Mouse (Mus musculus): Measurements from ENCODE around the gene Rapgefl1. TPM values are rescaled to one million over a fixed set of nuclear protein-coding genes. Genes with fewer than 3 reads are reported as not detected.

Gene Rapgefl1
- 31.4 and 41.8 TPM in 2 replicates for polyA plus RNA-seq (2012; rRNA removed)
- 8.8 and 8.9 TPM in 2 replicates for polyA plus RNA-seq (2014; fragmentation: Nextera tagmentation; extraction: Ambion mirVana)

DNA sequence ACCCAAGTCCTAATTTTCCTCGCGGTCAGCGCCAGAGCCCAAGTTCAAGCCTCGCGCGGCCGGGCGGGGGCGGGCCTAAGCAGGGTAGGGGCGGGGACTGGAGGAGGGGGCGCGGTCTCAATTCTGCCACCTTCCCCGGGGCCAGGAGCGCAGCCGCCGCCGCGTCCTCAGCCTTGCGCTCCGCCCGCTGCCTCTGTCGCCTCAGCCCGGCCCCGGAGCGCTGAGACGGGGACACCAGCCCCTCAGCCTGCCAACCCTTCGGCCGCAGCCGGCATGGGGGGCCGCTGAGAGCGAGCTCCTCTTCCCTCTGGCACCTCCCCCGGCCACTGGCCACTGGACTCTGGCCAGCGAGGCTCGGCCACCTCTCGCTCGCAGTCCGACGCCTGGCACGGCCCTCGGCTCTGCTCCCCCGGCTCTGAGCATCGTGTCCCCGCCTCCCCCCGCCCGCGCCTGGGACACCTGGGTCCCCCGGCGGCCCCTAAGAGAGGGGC lies at the start of gene Rapgefl1:
Gene Rapgefl1 (plus strand): TSS at position 135 of the 491 bp plus-strand sequence.
- no peak within 1 kb of the TSS; the same call in 1 of the 2 replicates for H3K27ac ChIP-seq (replicated peaks; ENCODE audit: low read depth, low read length)
- peak within 1 kb of the TSS; percentile 77 for H3K9ac ChIP-seq (ENCODE audit: low read depth, low read length, severe bottlenecking)
- H3K9me3 ChIP-seq (ENCODE audit: control insufficient read depth, low read length): no peaks in the 10 kb centered on the region
- H3K4me2 ChIP-seq (replicated peaks; ENCODE audit: low read depth, low read length, severe bottlenecking): peak within 1 kb of the TSS; percentile 95
- peak; percentile 78 for DNase-seq (ENCODE audit: low spot score)
- peak within 1 kb of the TSS; percentile 81 for H3K4me3 ChIP-seq (replicated peaks; ENCODE audit: low read length)
- ATAC-seq (ENCODE audit: low FRiP score, low read depth): peak; percentile 90
- no peak for TF ChIP-seq POLR2A (IDR thresholded peaks at IDR 0.05; ENCODE audit: borderline replicate concordance, extremely low read depth, insufficient read depth, insufficient read length)
- peaks cover 4% of the 10 kb centered on the region for H3K4me1 ChIP-seq (ENCODE audit: control insufficient read depth, insufficient read depth, low read length)
- H3K36me3 ChIP-seq (ENCODE audit: control insufficient read depth, insufficient read depth, low read length): peaks cover 33% of the 10 kb centered on the region
- no peaks in the 10 kb centered on the region for H3K27me3 ChIP-seq (ENCODE audit: control insufficient read depth, insufficient read depth, low read length)
- WGBS: 0% methylated on average over 20 of the region's 48 CpGs

DNA sequence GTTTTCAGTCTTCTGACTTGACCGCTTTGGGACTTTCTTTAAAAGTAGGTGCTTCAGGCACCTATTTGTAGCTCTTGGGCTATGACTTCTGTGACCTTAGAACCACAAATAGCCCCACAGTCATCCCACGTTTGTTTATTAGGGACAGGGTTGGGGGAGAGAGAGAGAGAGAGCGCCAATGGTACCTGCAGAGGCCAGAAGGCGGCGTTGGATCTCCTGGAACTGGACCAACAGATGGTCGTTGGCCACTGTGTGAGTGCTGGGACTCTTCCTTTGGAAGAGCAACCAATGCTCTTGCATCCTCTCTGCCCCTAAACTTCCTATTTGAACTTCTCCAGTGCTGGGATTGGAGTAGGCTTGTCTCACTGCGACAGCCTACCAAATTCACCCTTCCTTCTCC lies 49.4 kb upstream of the Rapgefl1 start:
- H3K9me3 ChIP-seq (ENCODE audit: control insufficient read depth, low read length): no peaks in the 10 kb centered on the region

DNA sequence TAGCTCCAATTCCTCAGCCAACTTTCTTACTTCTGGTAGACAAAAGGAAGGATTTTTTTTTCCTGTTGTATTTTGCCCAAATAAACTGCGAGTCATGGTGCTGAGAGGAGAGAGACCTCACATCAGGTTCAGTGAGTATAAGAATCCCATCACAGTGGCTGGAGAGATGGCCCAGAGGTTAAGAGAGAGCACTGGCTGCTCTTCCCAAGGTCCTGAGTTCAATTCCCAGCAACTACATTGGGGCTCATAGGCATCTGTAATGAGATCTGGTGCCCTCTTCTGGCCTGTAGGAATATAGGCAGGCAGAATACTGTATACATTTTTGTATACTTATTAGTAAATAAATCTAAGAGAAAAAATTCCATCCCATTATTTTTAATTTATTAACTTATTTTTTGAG lies 48.9 kb upstream of the Rapgefl1 start:
- no peaks in the 10 kb centered on the region for H3K9me3 ChIP-seq (ENCODE audit: control insufficient read depth, low read length)
- H3K36me3 ChIP-seq (ENCODE audit: control insufficient read depth, insufficient read depth, low read length): no peaks in the 10 kb centered on the region
- no peak overlapping the region for H3K4me2 ChIP-seq (replicated peaks; ENCODE audit: low read depth, low read length, severe bottlenecking)
- ATAC-seq (ENCODE audit: low FRiP score, low read depth) (no peak), DNase-seq (ENCODE audit: low spot score) (no peak)
- H3K4me3 ChIP-seq (replicated peaks; ENCODE audit: low read length): no peak overlapping the region
- no peak for TF ChIP-seq POLR2A (IDR thresholded peaks at IDR 0.05; ENCODE audit: borderline replicate concordance, extremely low read depth, insufficient read depth, insufficient read length)
- H3K27me3 ChIP-seq (ENCODE audit: control insufficient read depth, insufficient read depth, low read length): no peaks in the 10 kb centered on the region
- no peak overlapping the region for H3K27ac ChIP-seq (replicated peaks; ENCODE audit: low read depth, low read length)
- 92% methylated on average over 1 of the region's 1 CpGs for WGBS
- no peak overlapping the region for H3K9ac ChIP-seq (ENCODE audit: low read depth, low read length, severe bottlenecking)
- peaks cover 45% of the 10 kb centered on the region for H3K4me1 ChIP-seq (ENCODE audit: control insufficient read depth, insufficient read depth, low read length)

More for the DNA sequence above, 49.4 kb upstream of the Rapgefl1 start:
- DNase-seq (ENCODE audit: low spot score): no peak
- Histone ChIP-seq H3K27ac (replicated peaks; ENCODE audit: low read depth, low read length) (no peak overlapping the region), H3K27me3 (ENCODE audit: control insufficient read depth, insufficient read depth, low read length) (no peaks in the 10 kb centered on the region), H3K4me3 (replicated peaks; ENCODE audit: low read length) (no peak overlapping the region), H3K36me3 (ENCODE audit: control insufficient read depth, insufficient read depth, low read length) (no peaks in the 10 kb centered on the region), H3K4me2 (replicated peaks; ENCODE audit: low read depth, low read length, severe bottlenecking) (no peak overlapping the region), H3K9ac (ENCODE audit: low read depth, low read length, severe bottlenecking) (no peak overlapping the region), H3K4me1 (ENCODE audit: control insufficient read depth, insufficient read depth, low read length) (peaks cover 49% of the 10 kb centered on the region)
- 25% methylated on average over 7 of the region's 7 CpGs for WGBS
- no peak for TF ChIP-seq POLR2A (IDR thresholded peaks at IDR 0.05; ENCODE audit: borderline replicate concordance, extremely low read depth, insufficient read depth, insufficient read length)
- ATAC-seq (ENCODE audit: low FRiP score, low read depth): no peak

DNA sequence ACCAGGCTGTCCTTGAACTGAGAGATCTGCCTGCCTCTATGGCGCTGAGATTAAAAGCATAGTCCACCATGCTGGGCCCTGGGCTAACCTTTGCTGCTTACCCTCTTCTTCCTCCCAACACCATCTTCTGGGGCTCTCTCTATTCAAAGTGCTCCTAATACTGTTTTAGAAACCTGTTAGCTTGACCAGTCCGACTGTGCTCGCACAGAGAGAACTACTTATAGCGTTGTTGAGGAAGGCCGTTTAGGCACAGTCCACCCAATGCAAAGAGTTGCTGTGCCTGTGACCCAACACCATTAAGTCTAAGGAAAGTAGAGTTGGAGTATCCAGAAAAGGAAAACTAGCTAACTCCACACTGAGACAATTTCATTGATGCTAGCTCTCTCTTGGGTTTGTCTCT lies 48.4 kb upstream of the Rapgefl1 start:
- Histone ChIP-seq H3K36me3 (ENCODE audit: control insufficient read depth, insufficient read depth, low read length) (no peaks in the 10 kb centered on the region), H3K27me3 (ENCODE audit: control insufficient read depth, insufficient read depth, low read length) (no peaks in the 10 kb centered on the region), H3K4me2 (replicated peaks; ENCODE audit: low read depth, low read length, severe bottlenecking) (peak overlapping the region; percentile 89), H3K4me3 (replicated peaks; ENCODE audit: low read length) (no peak overlapping the region), H3K9ac (ENCODE audit: low read depth, low read length, severe bottlenecking) (no peak overlapping the region), H3K4me1 (ENCODE audit: control insufficient read depth, insufficient read depth, low read length) (peaks cover 40% of the 10 kb centered on the region), H3K27ac (replicated peaks; ENCODE audit: low read depth, low read length) (peak overlapping the region; percentile 58; the same call in 1 of the 2 replicates), H3K9me3 (ENCODE audit: control insufficient read depth, low read length) (no peaks in the 10 kb centered on the region)
- DNase-seq (ENCODE audit: low spot score): no peak
- TF ChIP-seq POLR2A (IDR thresholded peaks at IDR 0.05; ENCODE audit: borderline replicate concordance, extremely low read depth, insufficient read depth, insufficient read length): no peak
- no peak for ATAC-seq (ENCODE audit: low FRiP score, low read depth)
- WGBS: 93% methylated on average over 5 of the region's 5 CpGs

DNA sequence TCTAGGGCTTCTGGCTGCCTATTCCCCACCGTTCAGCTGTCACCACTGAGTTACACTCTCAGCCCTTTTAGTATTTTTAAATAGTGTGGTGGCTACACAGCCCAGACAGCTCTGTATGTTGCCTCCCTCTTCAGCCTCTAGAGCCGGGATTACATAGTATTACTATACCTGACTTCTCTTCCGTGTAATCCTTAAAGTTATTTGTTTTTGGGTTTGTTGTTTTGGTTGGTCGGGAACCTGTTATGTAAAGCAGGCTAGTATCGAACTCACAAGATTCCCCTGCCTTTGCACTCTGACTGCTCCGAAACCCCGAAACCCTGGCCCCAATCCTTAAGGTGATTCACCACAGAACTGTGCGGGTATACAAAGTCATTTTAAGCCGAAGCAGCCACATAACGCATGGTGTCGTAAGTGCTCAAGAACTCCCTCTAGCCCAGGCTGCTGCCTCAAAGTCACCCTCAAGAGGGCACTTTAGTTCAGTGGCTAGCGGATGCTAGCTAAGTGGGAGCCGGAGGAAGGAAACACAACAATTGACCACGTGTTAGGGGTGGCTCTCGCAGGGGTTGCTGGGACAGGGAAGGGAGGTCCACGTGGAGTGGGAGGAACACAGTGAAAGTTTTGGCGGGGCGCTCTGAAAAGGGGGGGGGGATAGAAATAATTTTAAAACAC lies 47.9 kb upstream of the Rapgefl1 start:
- H3K9ac ChIP-seq (ENCODE audit: low read depth, low read length, severe bottlenecking): peak overlapping the region; percentile 57; the same call in 1 of the 2 replicates
- H3K27me3 ChIP-seq (ENCODE audit: control insufficient read depth, insufficient read depth, low read length): no peaks in the 10 kb centered on the region
- peak overlapping the region; percentile 44 for H3K4me3 ChIP-seq (replicated peaks; ENCODE audit: low read length)
- no peaks in the 10 kb centered on the region for H3K36me3 ChIP-seq (ENCODE audit: control insufficient read depth, insufficient read depth, low read length)
- H3K9me3 ChIP-seq (ENCODE audit: control insufficient read depth, low read length): no peaks in the 10 kb centered on the region
- 13% methylated on average over 18 of the region's 18 CpGs for WGBS
- peak overlapping the region; percentile 58; the same call in 1 of the 2 replicates for H3K27ac ChIP-seq (replicated peaks; ENCODE audit: low read depth, low read length)
- peak overlapping the region; percentile 89 for H3K4me2 ChIP-seq (replicated peaks; ENCODE audit: low read depth, low read length, severe bottlenecking)
- peaks cover 35% of the 10 kb centered on the region for H3K4me1 ChIP-seq (ENCODE audit: control insufficient read depth, insufficient read depth, low read length)
- DNase-seq (ENCODE audit: low spot score) (peak; percentile 92), ATAC-seq (ENCODE audit: low FRiP score, low read depth) (peak; percentile 87)
- 0 out of 2 replicates have a peak, but pooled peaks have one; percentile 30 for TF ChIP-seq POLR2A (IDR thresholded peaks at IDR 0.05; ENCODE audit: borderline replicate concordance, extremely low read depth, insufficient read depth, insufficient read length)
